Mouse (Mus musculus) heart, adult 9 months (tissue): ENCODE data around the gene Fosl2.
"Not testable (repeated sequence)": the region's sequence is repeated elsewhere in the genome, so short reads cannot be mapped to it uniquely, and the experiment has no call there.

Experiments
- DNase-seq, 2 experiments: peaks; one replicate each; pipeline ENCODE4 v3.0.0; 2022; ENCODE audit warnings: low spot score in 2 of 2

Fosl2 gene

GRCm38 (mm10) chr5:32177737-32178136 is 42.1 kb downstream of the Fosl2 start:
- DNase-seq, result no peak

DNA sequence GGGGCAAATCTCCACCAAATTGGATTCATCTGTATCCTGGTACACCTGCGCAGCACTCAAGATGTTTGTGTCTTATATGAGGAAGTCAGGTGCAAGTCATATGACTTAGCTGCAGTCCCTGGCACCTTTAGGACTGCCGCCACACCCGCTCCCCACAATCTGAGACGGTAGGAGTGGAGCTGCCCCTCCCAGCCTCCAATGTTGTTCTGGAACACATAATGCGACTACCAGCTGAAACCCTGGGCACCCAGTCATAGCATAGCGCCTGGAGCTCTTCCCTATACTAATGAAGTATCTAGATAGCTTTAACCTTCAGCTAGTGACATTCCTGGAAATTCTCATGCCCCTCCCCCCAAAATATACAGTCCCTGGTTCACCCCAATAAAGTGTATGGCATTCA is 43.1 kb downstream of the Fosl2 start:
- not testable (repeated sequence) for DNase-seq

GRCm38 (mm10) chr5:32182885-32183629 is 47.5 kb downstream of the Fosl2 start:
- DNase-seq, result no peak

DNA sequence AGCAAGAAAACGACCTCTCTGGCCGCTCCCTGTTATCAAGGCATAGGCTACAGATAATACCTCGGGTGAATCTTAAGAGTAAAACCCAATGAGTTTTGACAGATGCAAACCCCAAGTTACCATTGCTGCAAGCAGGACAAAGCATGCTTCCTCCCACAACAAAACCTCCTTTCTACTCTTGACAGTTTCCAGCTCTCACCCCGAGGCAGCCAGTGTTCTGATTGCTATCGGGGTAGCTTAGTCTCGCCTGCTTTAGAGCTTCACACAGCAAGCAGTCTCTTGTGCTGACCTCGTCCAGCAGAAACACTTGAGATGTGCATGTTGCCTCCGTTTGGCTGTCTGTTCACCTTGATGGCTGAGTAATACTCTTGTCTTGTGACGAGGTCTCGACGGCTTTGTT is 52.1 kb downstream of the Fosl2 start:
- DNase-seq, result no peak

- no peak for DNase-seq
These were observed 55.7 kb downstream of the Fosl2 start for GRCm38 (mm10) chr5:32191259-32191658.

- DNase-seq, result peak in 1 of 2 experiments; percentile 37
These were observed 56.6 kb downstream of the Fosl2 start for GRCm38 (mm10) chr5:32192016-32192845.

GRCm38 (mm10) chr5:32194236-32194635 is 58.6 kb downstream of the Fosl2 start:
- DNase-seq, result no peak

DNA sequence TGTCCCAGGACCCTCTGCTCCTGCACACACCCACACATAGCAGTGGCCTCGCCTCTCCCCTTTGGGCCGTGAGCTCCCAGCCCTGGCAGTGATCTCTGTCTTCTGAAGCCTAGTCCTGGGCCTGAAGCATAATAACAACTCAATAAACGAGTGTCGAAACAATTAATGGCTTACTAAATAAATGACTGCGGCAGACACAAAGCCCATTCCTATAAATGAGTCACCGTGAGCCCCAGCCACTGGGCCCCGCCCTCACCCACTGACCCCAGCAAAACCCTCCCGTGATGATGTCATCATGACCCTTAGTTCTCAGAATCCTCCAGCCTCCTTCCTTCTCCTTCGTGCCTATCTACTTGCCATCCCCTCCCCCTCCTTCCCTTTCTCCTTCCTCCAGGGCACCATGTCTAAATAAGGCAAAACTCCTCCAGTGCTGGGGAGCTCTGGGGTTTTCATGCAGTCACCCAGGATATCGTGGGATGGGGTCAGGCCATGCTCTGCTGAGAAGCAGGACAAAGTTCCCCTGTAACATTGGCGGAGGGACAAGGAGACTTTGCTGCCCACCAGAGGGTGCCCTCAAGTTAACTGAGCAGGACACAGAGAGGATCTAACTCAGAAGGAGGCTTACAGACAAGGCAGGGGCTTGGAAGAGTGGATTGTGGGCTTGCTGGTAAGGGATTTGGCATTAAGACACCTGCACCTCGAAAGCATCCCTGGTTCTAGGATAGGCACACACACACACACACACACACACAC is 60.4 kb downstream of the Fosl2 start:
- peak; percentile 16 to 24 for DNase-seq

DNA sequence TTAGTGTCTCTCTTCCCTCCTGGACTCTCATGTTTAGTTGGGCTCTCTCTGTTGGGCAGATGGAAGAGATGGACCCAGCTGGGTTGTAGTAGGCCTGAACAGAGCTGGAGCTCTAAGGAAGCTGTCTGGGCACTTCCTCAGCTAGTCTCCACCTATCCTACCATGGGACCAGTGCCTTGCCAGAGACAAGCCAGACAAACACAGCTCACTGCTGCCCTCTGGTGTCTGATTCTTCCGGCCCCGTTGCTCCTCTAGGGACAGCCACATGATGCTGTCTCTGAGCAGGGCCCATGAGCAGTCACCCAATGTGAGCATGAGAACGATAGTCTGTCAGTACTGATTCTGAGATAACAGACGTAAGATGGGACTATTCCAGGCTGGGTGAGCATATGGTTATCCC is 62.1 kb downstream of the Fosl2 start:
- DNase-seq, result peak; percentile 87 to 92

GRCm38 (mm10) chr5:32199136-32199535 is 63.5 kb downstream of the Fosl2 start:
- no peak for DNase-seq

- DNase-seq, result no peak
These were observed 64.0 kb downstream of the Fosl2 start for GRCm38 (mm10) chr5:32199594-32199993.

GRCm38 (mm10) chr5:32204653-32205052 is 69.1 kb downstream of the Fosl2 start:
- DNase-seq, result no peak

DNA sequence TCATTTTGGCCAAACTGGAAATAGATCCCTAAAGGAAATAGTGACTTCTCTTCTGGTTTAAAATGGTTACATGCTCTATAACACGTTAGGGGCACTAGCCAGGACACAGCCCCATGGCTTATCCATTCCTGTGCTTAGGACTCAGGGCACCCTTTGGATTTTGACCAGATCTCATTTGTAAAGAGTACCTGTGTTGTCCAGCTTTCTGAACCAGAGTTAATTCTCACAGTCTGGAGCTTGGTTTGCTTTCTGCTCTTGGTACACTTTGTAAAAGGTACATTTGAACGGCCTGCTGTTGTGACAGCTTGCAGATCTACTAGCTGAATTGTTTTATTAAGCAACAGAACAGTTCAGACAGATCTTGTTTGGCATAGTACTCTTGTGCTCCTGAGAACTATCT is 71.1 kb downstream of the Fosl2 start:
- no peak for DNase-seq
